Mouse (Mus musculus): ENCODE results near the gene Thsd7b. TPM values are rescaled to one million over a fixed set of nuclear protein-coding genes. Genes with fewer than 3 reads are reported as not detected.
"Not testable (repeated sequence)": the region's sequence is repeated elsewhere in the genome, so short reads cannot be mapped to it uniquely, and the experiment has no call there.

Thsd7b gene
- polyA plus RNA-seq, 1 experiment from 2014 or later, result 0.58 TPM

- ATAC-seq, result no peak
- no peaks in the 10 kb centered on the region for H3K4me1 ChIP-seq (replicated peaks)
- no peaks in the 10 kb centered on the region for H3K27me3 ChIP-seq (replicated peaks)
- no peaks in the 10 kb centered on the region for H3K9me3 ChIP-seq
- no peak overlapping the region for H3K4me3 ChIP-seq (replicated peaks)
- H3K36me3 ChIP-seq, result no peaks in the 10 kb centered on the region
- 46% methylated on average over 3 of the region's 3 CpGs for WGBS
- no peak overlapping the region for H3K9ac ChIP-seq
- H3K4me2 ChIP-seq (replicated peaks), result no peak overlapping the region
- H3K27ac ChIP-seq, result no peak overlapping the region
Observed at GRCm38 (mm10) chr1:130217404-130217803, 944.3 kb downstream of the Thsd7b start.

GRCm38 (mm10) chr1:130222904-130223303 lies 949.8 kb downstream of the Thsd7b start:
- H3K4me3 ChIP-seq (replicated peaks), result no peak overlapping the region
- H3K36me3 ChIP-seq, result no peaks in the 10 kb centered on the region
- H3K27ac ChIP-seq, result no peak overlapping the region
- H3K4me2 ChIP-seq (replicated peaks), result no peak overlapping the region
- H3K9me3 ChIP-seq, result no peaks in the 10 kb centered on the region
- WGBS, result 49% methylated on average over 2 of the region's 2 CpGs
- ATAC-seq, result peak; percentile 28; the same call in 1 of the 2 replicates
- no peak overlapping the region for H3K9ac ChIP-seq
- H3K4me1 ChIP-seq (replicated peaks), result no peaks in the 10 kb centered on the region
- no peaks in the 10 kb centered on the region for H3K27me3 ChIP-seq (replicated peaks)

- WGBS, result 83% methylated on average over 3 of the region's 3 CpGs
- no peak overlapping the region for H3K4me3 ChIP-seq (replicated peaks)
- H3K4me2 ChIP-seq (replicated peaks), result no peak overlapping the region
- no peak for ATAC-seq
- H3K9ac ChIP-seq, result no peak overlapping the region
- H3K27ac ChIP-seq, result no peak overlapping the region
- no peaks in the 10 kb centered on the region for H3K9me3 ChIP-seq
- no peaks in the 10 kb centered on the region for H3K36me3 ChIP-seq
- H3K4me1 ChIP-seq (replicated peaks), result no peaks in the 10 kb centered on the region
- H3K27me3 ChIP-seq (replicated peaks), result no peaks in the 10 kb centered on the region
Observed at GRCm38 (mm10) chr1:130245563-130245962, 972.5 kb downstream of the Thsd7b start.

- not testable (repeated sequence) for H3K27me3 ChIP-seq (replicated peaks); H3K9ac ChIP-seq; H3K27ac ChIP-seq; ATAC-seq; H3K4me1 ChIP-seq (replicated peaks); H3K4me3 ChIP-seq (replicated peaks); H3K36me3 ChIP-seq; H3K4me2 ChIP-seq (replicated peaks); H3K9me3 ChIP-seq
- WGBS, result 87% methylated on average over 4 of the region's 4 CpGs
Observed at GRCm38 (mm10) chr1:130246264-130246663, 973.2 kb downstream of the Thsd7b start.

GRCm38 (mm10) chr1:130246930-130247329 lies 973.8 kb downstream of the Thsd7b start:
- H3K4me1 ChIP-seq (replicated peaks); H3K9me3 ChIP-seq; H3K27me3 ChIP-seq (replicated peaks); H3K9ac ChIP-seq; ATAC-seq; H3K4me3 ChIP-seq (replicated peaks); H3K27ac ChIP-seq; H3K36me3 ChIP-seq; H3K4me2 ChIP-seq (replicated peaks): not testable (repeated sequence)
- 81% methylated on average over 4 of the region's 4 CpGs for WGBS

GRCm38 (mm10) chr1:130262046-130262445 lies 988.9 kb downstream of the Thsd7b start:
- H3K36me3 ChIP-seq, result no peaks in the 10 kb centered on the region
- no peak overlapping the region for H3K4me2 ChIP-seq (replicated peaks)
- ATAC-seq, result no peak
- no peak overlapping the region for H3K4me3 ChIP-seq (replicated peaks)
- H3K27me3 ChIP-seq (replicated peaks), result no peaks in the 10 kb centered on the region
- no peaks in the 10 kb centered on the region for H3K4me1 ChIP-seq (replicated peaks)
- no peak overlapping the region for H3K9ac ChIP-seq
- WGBS, result 42% methylated on average over 6 of the region's 6 CpGs
- no peaks in the 10 kb centered on the region for H3K9me3 ChIP-seq
- H3K27ac ChIP-seq, result no peak overlapping the region
